Mouse (Mus musculus) heart, adult 2 months (tissue): ENCODE measurements around the gene Slc9b2.

Experiments
- CTCF ChIP-seq: fragments of 200-600 bp; IDR thresholded peaks from 2 replicates; pipeline ENCODE4 v1.8.1; 2022; ENCODE audit warnings: antibody characterized with exemption, mild to moderate bottlenecking, moderate library complexity
- EP300 ChIP-seq: fragments of 200-500 bp; IDR thresholded peaks from 2 replicates; pipeline ENCODE4 v1.6.1; 2011; ENCODE audit warnings: low read depth, low read length, control low read depth; ENCODE audit not compliant: insufficient read depth
- POLR2A ChIP-seq: fragments of 200-500 bp; IDR thresholded peaks from 2 replicates; pipeline ENCODE4 v1.6.1; 2011; ENCODE audit warnings: mild to moderate bottlenecking, low read depth, low read length, control low read depth; ENCODE audit not compliant: insufficient read depth

DNA sequence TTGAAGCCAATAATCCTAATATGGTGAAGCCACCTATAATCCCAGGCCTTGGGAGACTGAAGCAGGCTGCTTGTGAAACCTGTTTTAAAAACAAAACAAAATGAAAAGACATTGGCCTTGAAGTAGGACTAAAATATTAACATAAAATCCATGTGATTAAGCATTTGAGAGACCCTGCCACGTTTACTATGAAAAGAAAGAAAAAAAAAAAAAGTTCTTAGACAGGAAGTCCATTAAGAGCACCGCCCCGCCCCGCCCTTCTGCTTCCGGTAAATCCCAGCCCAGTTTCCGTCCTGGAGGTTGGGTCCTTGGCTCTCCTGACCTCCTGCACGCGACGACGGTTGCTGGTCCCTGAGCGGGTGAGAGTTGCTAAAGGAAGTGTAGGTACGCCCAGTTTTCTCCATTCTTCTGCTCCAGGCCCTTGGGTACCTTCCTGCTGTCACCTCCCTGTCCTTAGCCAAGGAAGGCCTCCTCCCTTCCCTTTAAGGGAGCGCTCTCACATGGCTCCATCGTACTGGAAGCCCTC is 40.3 kb downstream of the Slc9b2 start, which contains the start of gene Slc9b1:
- no peak for TF ChIP-seq CTCF
- no peak for TF ChIP-seq EP300
- no peak for TF ChIP-seq POLR2A
